Mouse (Mus musculus): ENCODE measurements around the gene Mipep.

Gene Mipep

DNA sequence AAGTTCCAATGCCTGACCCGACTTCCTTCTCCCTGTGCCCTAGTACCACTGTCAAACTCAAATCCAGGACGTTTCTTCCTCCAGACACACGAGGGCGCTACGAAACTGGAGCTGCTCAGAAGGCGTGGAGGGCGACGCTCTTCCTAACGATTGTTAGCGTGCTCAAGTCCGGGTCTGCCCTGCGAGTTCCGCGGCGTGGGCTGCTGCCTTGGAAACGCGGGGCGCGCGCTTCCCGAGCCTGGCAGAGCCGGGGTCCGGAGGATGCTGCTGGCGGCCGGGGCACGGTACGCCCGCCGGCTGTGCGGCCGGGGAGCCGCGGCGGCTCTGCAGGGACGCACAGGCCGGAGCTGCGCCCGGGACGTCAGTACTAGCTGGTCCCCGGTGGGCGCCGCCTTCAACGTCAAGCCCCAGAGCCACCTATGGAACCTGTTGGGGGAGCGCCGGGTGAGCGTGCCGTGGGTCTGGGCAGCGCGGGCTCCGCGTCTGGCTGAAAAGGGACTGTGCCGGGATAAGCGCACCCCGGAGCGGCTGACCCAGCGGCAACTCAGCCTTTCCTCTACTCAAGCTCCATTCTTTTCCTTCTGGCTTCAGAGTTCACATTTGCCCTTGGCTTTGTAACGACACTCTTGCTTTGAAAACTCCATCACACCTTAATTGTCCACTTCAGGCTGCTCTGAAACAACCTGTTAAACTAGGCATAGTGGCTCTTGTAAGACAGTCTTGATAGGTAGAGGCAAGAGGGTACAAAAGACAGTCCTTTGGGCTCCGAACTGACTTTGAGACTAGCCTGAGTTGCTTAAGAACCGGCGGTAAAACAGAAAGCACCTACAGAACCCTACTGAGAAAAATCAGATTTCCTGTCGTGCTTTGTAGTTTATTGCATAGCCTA, at the start of gene Mipep:
Mipep (plus strand) TSS at position 147 of the 889 bp plus-strand sequence.
- DNase-seq (ENCODE audit: low spot score) = peak; percentile 87

DNA sequence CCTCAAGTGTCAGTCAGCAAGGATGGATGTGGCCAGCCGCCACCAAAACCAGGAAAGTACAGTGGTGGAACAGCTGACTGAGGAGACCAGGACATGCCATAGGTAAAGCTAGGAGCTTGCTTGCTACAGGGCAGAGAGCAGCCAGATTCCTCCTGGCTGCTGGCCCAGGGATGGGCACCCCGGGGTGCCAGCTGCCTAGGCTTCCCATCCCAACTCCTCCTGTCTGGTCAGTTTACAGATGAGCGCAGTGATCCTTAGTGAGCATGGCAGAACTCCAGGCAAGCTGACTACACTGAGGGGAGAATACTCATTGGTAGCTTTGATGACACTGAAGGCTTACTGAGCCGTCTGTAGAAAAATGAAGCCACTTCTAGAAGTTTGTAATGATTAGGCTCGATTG, 49.2 kb upstream of the Mipep start:
- no peak for DNase-seq (ENCODE audit: low spot score)

DNA sequence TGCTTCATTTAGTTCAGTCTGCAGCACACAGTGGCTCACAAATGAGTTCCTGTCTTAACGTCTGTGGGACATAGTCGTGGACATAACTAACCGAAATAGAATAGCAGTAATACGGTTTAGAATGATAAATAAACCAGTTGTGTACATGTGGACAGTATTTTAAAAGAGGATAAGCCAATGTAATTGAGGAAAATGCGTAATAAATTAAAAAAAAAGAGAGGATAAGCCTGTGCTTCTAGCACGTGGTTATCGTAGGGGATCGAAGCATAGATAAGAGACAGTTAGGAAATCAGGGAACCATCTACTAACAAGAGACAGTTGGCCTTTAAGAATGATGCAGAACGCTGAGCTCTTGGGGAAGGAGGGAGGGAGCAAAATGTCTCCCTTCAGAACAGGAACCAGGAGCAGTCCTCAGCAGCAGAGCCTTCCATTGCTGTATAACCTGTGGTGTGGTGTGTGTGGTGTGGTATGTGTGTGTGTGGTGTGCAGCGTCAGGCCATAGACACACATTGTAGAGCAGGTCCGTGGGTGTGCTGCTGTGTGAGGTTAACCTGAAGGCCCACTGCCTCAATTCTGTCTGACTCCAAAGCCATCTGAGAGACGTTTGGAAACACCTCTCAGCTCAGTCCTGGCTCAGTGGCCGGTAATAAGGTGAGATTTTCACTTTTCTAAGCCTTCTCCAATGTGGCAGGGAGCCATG, 48.4 kb upstream of the Mipep start:
- no peak for DNase-seq (ENCODE audit: low spot score)

DNA sequence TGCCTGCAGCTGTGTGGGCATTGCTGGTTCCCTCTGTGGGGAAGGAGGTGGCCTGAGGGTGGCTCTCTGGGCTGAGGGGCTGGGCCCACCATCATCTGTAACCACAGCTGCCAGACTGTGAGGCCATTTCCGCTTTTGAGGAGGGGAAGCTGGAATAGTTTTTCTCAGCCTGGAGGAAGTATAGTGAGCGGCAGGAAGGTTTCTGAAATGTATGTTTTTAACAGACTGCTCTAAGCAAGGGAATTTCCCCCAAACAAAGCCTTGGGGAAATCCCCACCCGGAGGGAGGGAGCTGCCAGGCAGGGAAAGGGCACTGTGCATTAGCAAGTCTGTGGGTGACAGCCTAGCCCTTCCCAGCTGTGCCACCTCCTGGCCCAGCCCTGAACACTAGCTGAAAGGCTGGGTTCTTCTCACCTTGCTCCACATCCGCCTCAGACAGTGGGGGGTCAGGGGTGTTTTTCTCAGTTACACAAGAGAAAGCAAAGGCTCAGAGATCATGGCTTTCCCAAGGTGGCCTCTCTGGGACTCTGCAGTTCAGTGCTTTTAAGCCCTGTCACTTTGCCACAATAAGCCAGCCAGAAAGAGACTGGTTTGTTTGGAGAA, 47.7 kb upstream of the Mipep start:
- DNase-seq (ENCODE audit: low spot score) = no peak

- DNase-seq (ENCODE audit: low spot score) = no peak
These were observed 47.2 kb upstream of the Mipep start for GRCm38 (mm10) chr14:60737202-60737611.

- DNase-seq (ENCODE audit: low spot score) = no peak
These were observed 45.9 kb upstream of the Mipep start for GRCm38 (mm10) chr14:60738434-60738938.

DNA sequence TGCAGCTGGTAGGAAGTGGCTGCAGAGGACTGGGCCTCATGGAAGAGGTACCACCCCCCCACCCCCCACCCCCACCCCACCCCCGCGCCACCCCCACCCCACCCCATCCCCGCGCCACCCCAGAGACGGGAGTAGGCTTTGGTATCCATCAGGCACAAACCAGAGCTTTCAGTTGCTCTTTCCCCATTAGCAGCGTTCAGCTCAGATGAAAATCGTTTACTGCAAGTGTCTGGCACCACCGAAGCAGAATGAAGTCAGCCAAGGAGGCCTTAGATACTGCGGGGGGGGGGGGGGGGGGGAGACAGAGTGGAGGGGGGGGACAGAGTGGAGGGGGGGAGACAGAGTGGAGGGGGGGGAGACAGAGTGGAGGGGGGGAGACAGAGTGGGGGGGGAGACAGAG, 45.2 kb upstream of the Mipep start:
- DNase-seq (ENCODE audit: low spot score) = no peak

- DNase-seq (ENCODE audit: low spot score) = no peak
These were observed 44.8 kb upstream of the Mipep start for GRCm38 (mm10) chr14:60739616-60740015.

DNA sequence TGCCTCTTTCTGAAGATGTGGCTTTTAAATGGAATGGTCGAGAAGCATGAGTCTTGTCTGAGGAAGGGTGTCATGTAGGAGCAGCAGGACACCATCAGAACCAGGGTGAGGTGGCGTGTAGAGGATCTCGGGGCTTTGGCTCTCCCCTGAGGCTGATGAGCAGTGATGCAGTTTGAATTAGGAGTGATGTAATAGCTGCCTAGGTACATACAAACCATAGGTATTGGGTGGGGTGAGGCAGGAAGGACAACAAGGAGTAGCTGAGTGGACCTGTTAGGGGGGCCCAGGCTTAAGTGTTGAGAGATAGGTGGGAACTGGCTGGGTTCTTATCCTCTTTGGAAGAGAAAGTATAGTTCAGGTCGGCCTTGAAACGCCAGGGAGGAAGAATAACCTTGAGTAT, 43.9 kb upstream of the Mipep start:
- no peak for DNase-seq (ENCODE audit: low spot score)

GRCm38 (mm10) chr14:60741033-60741432, 43.3 kb upstream of the Mipep start:
- no peak for DNase-seq (ENCODE audit: low spot score)

DNA sequence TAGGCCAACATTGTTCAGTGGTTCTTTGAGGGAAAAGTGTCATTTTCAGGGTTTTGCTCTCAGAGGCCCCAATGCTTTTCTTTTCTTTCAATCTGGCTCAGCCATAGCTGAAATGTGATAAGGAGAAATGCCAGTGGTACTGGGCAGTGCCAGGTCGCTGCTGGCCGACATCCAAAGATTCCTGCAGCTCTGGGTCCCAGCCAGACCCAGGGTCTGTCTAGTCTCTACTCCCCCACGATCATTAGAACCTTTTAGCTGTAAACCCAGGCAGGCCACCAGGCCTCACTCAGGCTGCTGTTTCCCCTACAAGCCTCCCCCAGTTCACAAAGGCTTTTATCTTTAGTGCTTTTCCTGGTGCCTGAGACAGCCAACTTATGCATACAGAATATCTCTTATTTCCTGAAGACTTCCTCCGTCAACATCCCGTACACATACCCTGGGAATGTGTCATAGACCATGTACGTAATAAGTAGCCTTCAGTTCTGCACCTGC, 42.8 kb upstream of the Mipep start:
- peak; percentile 46 for DNase-seq (ENCODE audit: low spot score)

DNA sequence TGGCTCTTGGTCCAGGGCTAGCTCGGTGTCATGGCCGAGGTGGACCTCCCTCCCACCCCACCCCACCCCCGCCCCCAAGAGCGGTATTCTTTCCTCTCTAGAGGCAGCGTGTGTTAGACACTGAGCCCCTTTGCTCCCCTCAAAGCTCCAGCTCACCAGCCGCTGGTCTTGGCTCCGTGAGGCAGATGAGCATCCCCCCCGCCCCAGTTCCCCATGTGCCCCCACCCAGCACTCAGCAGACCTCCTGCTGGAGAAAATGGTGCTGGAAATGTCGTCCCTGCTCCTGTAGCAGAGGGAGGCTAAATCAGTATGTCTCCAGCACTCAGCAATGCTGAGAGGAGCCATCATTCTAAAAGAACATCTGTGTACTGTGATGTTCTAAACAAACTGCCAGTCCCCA, 40.7 kb upstream of the Mipep start:
- no peak for DNase-seq (ENCODE audit: low spot score)

GRCm38 (mm10) chr14:60745201-60745600, 39.2 kb upstream of the Mipep start:
- DNase-seq (ENCODE audit: low spot score) = no peak

GRCm38 (mm10) chr14:60746141-60746540, 38.2 kb upstream of the Mipep start:
- no peak for DNase-seq (ENCODE audit: low spot score)

GRCm38 (mm10) chr14:60747154-60747870, 37.1 kb upstream of the Mipep start:
- no peak for DNase-seq (ENCODE audit: low spot score)

- no peak for DNase-seq (ENCODE audit: low spot score)
These were observed 34.5 kb upstream of the Mipep start for GRCm38 (mm10) chr14:60749880-60750279.

- no peak for DNase-seq (ENCODE audit: low spot score)
These were observed 32.8 kb upstream of the Mipep start for GRCm38 (mm10) chr14:60751581-60751980.

GRCm38 (mm10) chr14:60752892-60753800, 31.2 kb upstream of the Mipep start:
- no peak for DNase-seq (ENCODE audit: low spot score)

DNA sequence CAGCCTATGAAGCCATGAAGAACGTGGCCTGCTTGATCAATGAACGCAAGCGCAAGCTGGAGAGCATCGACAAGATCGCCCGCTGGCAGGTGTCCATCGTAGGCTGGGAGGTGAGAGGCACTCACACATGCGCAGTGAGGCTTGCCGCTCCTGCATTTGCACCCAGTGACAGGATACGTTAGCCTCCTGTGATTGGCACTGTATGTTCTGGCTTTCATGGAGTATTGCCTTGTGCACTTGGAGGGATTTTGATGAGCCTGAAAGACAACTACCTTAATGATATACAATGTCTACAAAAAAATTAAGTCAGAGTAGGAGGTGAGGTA, 30.6 kb upstream of the Mipep start:
- no peak for DNase-seq (ENCODE audit: low spot score)

GRCm38 (mm10) chr14:60754656-60755055, 29.7 kb upstream of the Mipep start:
- no peak for DNase-seq (ENCODE audit: low spot score)

GRCm38 (mm10) chr14:60756271-60756670, 28.1 kb upstream of the Mipep start:
- DNase-seq (ENCODE audit: low spot score) = no peak

All from testis, postnatal 14 days (tissue).